Mouse (Mus musculus) heart, embryonic 15.5 days (tissue): ENCODE results near the gene Zfp219. TPM values are rescaled to one million over a fixed set of nuclear protein-coding genes. Genes with fewer than 3 reads are reported as not detected.

ENCODE experiments used
- ATAC-seq: fragments of 200-750 bp; cut with Nextera tagmentation; replicated peaks from 2 replicates; pipeline ENCODE4 v1.8.0; 2017; ENCODE audit warnings: low read depth, moderate TSS enrichment; ENCODE audit not compliant: insufficient number of reproducible peaks, insufficient read depth, low FRiP score
- H3K27ac ChIP-seq: fragments of 300-500 bp; sonication (generic); 2 replicates; pipeline ENCODE4 v1.5.1; 2015; ENCODE audit warnings: mild to moderate bottlenecking, inconsistent platforms
- H3K27me3 ChIP-seq: fragments of 300-500 bp; sonication (generic); 2 replicates; pipeline ENCODE4 v1.6.1; 2015; ENCODE audit warnings: inconsistent platforms
- H3K36me3 ChIP-seq: fragments of 300-500 bp; sonication (generic); 2 replicates; pipeline ENCODE4 v1.6.1; 2015; ENCODE audit warnings: mild to moderate bottlenecking, inconsistent platforms
- H3K4me1 ChIP-seq: fragments of 300-500 bp; sonication (generic); replicated peaks from 2 replicates; pipeline ENCODE4 v1.6.1; 2015; ENCODE audit warnings: inconsistent platforms
- H3K4me2 ChIP-seq: fragments of 300-500 bp; sonication (generic); 2 replicates; pipeline ENCODE4 v1.6.1; 2015; ENCODE audit warnings: inconsistent platforms, mild to moderate bottlenecking, moderate library complexity
- H3K4me3 ChIP-seq: fragments of 300-500 bp; sonication (generic); 2 replicates; pipeline ENCODE4 v1.5.1; 2015; ENCODE audit warnings: mild to moderate bottlenecking, inconsistent platforms
- H3K9ac ChIP-seq: fragments of 300-500 bp; sonication (generic); 2 replicates; pipeline ENCODE4 v1.6.1; 2015; ENCODE audit warnings: mild to moderate bottlenecking, inconsistent platforms
- H3K9me3 ChIP-seq: fragments of 300-500 bp; sonication (generic); replicated peaks from 2 replicates; pipeline ENCODE4 v1.6.1; 2016; ENCODE audit warnings: inconsistent platforms
- WGBS: fragments of 180-500 bp; shearing (Covaris S2); methylation state at CpG from one replicate; pipeline ENCODE4 v1.1.7; 2015; ENCODE audit warnings: mixed read lengths; 5-methylcytosine and 5-hydroxymethylcytosine counted together
- polyA plus RNA-seq: library from polyadenylated mRNA; unstranded; fragments of >200 nt; fragmentation: Nextera tagmentation; extraction: Ambion mirVana; gene quantifications from 2 replicates; pipeline ENCODE4 v1.2.1, GENCODE M21; 2015

Gene Zfp219
- polyA plus RNA-seq, 1 experiment from 2014 or later: 18.1 TPM

DNA sequence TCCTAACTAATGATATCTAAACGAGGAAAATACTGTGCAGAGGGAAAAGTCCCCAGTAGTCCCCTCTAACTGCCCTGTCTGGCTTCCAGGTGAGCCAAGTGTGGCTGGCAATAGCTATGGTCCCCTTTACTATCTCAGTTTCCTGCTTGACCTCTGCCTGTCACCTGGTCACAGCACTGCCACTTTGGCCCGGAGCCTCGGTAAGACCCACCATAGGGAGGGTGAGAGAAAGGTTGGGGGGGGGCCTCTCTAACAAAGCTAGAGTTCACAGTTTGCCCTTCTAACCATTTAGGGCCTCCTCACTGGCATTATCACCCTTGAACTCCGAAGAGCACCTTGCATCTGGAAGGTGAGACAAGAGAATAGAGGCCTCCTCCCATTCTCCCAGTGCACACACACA lies 2.9 kb downstream of the Zfp219 start:
- peaks cover 50% of the 10 kb centered on the region for H3K4me1 ChIP-seq
- no peak overlapping the region for H3K4me3 ChIP-seq
- WGBS: 67% methylated on average over 4 of the region's 4 CpGs
- H3K27ac ChIP-seq: no peak overlapping the region
- H3K27me3 ChIP-seq: no peaks in the 10 kb centered on the region
- no peaks in the 10 kb centered on the region for H3K36me3 ChIP-seq
- no peak for ATAC-seq
- no peak overlapping the region for H3K9ac ChIP-seq
- H3K4me2 ChIP-seq: no peak overlapping the region
- H3K9me3 ChIP-seq: no peaks in the 10 kb centered on the region

DNA sequence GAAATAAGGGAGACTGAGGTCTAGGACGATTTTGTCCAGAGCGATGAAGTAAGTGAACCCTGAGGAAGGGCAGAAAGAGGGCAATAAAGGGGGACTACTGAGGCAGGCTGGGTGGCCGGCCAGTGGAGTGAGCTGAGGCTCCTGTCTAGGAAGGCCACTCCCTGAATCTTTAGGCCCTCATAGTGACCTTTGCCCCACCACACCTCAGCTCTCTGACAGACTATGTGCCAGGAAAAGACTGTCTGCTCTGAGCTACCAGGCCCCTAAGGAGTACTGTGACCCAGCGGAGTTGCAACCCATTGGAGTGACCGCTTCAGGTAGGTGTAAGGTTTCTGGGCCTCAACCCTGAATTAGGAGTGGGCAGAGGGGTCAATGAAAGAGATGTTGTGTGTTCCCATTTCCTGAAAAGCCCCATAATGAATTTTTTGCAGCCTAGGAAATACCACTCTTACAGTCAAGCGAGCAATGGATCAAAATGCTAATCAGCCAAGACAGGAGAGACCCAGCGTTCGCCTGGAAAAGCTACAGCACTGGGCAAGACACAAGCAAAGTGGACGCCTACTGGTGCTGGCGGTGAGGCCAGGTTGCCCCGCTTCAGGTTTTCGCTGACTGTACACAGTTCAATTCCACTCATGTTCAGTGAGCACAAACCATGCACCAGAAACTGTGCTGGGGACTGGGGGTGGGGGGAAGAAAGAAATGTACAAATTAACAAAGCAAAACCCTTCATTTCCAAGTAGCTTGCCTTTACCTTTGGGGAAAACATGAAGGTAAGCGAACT lies 3.7 kb downstream of the Zfp219 start:
- H3K9me3 ChIP-seq: no peaks in the 10 kb centered on the region
- no peaks in the 10 kb centered on the region for H3K27me3 ChIP-seq
- H3K36me3 ChIP-seq: no peaks in the 10 kb centered on the region
- no peak overlapping the region for H3K9ac ChIP-seq
- H3K4me1 ChIP-seq: peaks cover 49% of the 10 kb centered on the region
- no peak overlapping the region for H3K4me2 ChIP-seq
- H3K4me3 ChIP-seq: no peak overlapping the region
- 87% methylated on average over 13 of the region's 13 CpGs for WGBS
- no peak for ATAC-seq
- no peak overlapping the region for H3K27ac ChIP-seq

DNA sequence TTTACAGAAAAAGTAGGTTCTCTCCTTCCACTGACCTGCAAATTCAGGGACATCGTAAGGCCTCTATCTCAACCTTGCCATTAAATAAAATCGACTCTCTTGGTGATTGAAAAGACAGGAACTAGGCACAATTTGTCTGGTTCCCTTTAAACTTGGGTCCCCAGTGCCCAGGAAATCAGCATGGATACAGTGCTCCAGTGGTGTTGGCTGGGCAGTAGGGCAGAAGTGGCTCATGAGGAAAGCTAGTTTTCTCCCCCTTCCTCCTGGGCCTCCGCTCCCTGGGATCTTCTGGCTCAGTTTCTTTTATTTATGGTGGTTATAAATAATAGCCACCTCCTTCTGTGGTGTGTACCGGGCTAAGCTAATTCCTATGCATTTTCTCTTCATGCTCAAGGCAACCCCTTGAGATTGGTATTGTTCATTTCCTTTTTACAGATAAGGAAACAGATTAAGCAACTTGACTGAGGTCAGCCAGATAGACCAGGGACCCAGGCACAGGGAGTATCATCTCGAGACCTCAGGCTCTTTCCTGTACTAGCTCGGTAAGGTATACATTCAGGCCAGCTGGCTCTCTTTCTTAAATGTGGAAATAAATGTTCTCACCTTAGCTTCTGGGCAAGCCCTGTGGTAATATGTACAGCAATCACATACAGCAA lies 5.0 kb downstream of the Zfp219 start, which contains the start of gene Tmem253:
TSS of gene Tmem253 (plus strand) at position 214 of the 656 bp plus-strand sequence.
- H3K4me3 ChIP-seq: peak within 1 kb of the TSS; percentile 70
- 25% methylated on average over 6 of the region's 6 CpGs for WGBS
- H3K4me2 ChIP-seq: peak within 1 kb of the TSS; percentile 70
- H3K27me3 ChIP-seq: no peaks in the 10 kb centered on the region
- no peaks in the 10 kb centered on the region for H3K36me3 ChIP-seq
- no peaks in the 10 kb centered on the region for H3K9me3 ChIP-seq
- H3K9ac ChIP-seq: peak within 1 kb of the TSS; percentile 79
- ATAC-seq: no peak
- H3K27ac ChIP-seq: peak within 1 kb of the TSS; percentile 98
- H3K4me1 ChIP-seq: peaks cover 50% of the 10 kb centered on the region

DNA sequence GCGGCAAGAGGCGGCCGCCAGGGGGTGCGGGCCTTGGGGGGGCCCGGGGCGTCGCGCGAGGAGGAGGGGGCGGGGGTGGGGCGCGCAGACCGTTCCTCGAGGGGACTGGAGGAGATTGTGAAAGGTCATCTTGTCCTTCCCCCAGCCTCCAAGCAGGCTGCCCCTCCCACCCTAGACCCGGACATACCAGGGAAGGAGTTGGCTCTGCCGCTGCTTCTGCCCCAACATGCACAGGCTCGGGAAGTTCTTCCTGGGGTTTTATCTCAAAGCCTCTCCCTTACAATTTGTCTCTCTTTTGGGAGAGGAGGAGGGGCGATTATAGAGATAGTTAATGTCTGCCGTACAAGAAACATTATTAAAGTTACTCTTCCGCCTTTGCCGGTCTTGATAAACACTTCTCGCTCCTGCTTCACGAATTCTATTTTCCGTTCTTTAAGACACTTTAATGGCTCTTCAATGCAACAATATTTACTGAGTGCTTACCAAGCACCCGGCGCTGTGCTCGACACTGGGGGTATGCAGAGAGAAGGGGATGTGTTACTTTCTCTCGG lies 5.7 kb downstream of the Zfp219 start:
- ATAC-seq: peak; percentile 66
- WGBS: 0% methylated on average over 19 of the region's 28 CpGs

DNA sequence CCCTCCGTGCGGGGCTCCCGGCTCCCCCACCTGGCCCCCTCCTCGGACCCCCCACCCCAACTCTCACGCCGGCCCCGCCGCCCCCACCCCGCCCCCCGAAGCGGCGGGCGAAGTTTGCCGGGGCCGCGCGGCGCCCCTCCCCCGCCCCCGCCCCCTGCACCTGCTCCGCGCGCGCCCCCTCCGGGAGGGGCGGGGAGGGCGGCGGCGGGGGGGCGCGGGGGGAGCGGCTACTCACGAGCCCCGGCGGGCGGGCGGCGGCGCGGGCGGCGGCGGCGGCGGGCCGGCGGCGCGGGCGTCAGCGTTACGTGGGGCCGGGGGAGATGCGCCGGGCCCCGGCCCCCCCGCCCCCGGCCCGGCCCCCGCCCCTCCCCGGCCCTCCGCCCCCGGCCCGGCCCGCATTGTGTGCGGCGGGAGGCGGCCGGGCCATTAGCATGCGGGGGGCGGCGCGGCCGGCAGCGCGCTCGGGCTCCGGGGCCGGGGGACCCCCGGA lies 6.2 kb downstream of the Zfp219 start:
- Histone ChIP-seq H3K4me2 (peak overlapping the region; percentile 70), H3K36me3 (peaks cover under 1% of the 10 kb centered on the region), H3K27ac (peak overlapping the region; percentile 98), H3K9ac (peak overlapping the region; percentile 79), H3K9me3 (no peaks in the 10 kb centered on the region), H3K4me3 (peak overlapping the region; percentile 70), H3K4me1 (peaks cover 61% of the 10 kb centered on the region), H3K27me3 (no peaks in the 10 kb centered on the region)
- ATAC-seq: peak; percentile 74
- WGBS: 4% methylated on average over 22 of the region's 80 CpGs

More for the DNA sequence above, 5.7 kb downstream of the Zfp219 start:
- Histone ChIP-seq H3K27me3 (no peaks in the 10 kb centered on the region), H3K4me1 (peaks cover 57% of the 10 kb centered on the region), H3K9me3 (no peaks in the 10 kb centered on the region), H3K9ac (peak overlapping the region; percentile 79), H3K4me2 (peak overlapping the region; percentile 70), H3K27ac (peak overlapping the region; percentile 98), H3K36me3 (no peaks in the 10 kb centered on the region), H3K4me3 (peak overlapping the region; percentile 70)

DNA sequence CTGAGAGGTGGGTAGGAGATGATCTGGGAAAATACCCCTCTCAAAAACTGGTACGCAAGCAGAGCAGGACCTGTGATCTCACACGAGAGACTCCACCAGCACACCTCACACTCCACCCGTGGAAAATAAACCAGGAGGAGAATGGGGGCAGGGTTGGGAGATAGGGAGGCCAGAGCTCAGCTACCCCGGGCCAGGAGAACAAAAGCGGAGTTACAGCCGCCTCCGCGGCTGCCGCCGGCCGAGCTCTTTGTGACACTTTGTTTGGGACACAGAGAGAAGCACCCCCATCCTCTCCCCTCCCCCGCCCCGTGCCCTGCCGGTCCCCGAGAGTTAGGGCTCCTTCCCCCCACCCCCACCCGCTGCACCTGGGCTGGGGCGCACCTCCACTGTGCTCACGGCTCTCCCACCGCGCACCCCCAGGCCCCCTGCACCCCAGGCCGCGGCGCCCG lies 6.7 kb downstream of the Zfp219 start:
- no peaks in the 10 kb centered on the region for H3K9me3 ChIP-seq
- H3K9ac ChIP-seq: peak overlapping the region; percentile 79
- WGBS: under 1% methylated on average over 24 of the region's 24 CpGs
- H3K4me2 ChIP-seq: peak overlapping the region; percentile 70
- peaks cover 4% of the 10 kb centered on the region for H3K36me3 ChIP-seq
- H3K27ac ChIP-seq: peak overlapping the region; percentile 98
- no peaks in the 10 kb centered on the region for H3K27me3 ChIP-seq
- peak; percentile 33 for ATAC-seq
- peaks cover 61% of the 10 kb centered on the region for H3K4me1 ChIP-seq
- peak overlapping the region; percentile 70 for H3K4me3 ChIP-seq

DNA sequence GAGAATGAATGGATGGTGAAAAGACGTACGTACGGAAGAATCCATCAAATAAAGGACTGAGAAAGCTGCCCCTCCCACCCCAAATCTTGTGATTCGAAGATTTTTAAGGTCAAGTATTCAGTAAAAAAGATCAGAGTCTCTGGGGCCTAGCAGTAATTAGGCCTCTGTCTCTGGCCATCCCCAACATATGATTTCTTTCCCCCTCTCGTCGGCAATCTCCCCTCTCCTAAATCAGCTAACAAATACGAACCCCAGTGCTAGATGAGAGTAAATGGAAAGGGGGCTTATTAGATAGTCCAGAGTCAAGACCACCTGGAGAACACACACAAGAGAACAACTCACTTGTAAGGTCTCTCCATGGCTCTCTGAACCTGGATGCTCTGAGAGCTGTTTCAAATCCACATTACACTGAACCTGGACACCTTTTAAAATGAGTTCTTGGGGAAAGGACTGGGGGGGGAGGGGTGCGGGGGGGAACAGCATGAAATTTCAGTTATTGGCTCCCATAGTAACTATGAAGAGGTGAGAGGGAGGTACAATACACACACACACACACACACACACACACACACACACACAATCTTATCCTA lies 7.4 kb downstream of the Zfp219 start:
- no peaks in the 10 kb centered on the region for H3K9me3 ChIP-seq
- WGBS: 70% methylated on average over 8 of the region's 8 CpGs
- peak overlapping the region; percentile 70 for H3K4me2 ChIP-seq
- H3K36me3 ChIP-seq: peaks cover 11% of the 10 kb centered on the region
- no peak for ATAC-seq
- peak overlapping the region; percentile 70 for H3K4me3 ChIP-seq
- H3K27ac ChIP-seq: peak overlapping the region; percentile 98
- H3K4me1 ChIP-seq: peaks cover 63% of the 10 kb centered on the region
- peak overlapping the region; percentile 79 for H3K9ac ChIP-seq
- no peaks in the 10 kb centered on the region for H3K27me3 ChIP-seq

DNA sequence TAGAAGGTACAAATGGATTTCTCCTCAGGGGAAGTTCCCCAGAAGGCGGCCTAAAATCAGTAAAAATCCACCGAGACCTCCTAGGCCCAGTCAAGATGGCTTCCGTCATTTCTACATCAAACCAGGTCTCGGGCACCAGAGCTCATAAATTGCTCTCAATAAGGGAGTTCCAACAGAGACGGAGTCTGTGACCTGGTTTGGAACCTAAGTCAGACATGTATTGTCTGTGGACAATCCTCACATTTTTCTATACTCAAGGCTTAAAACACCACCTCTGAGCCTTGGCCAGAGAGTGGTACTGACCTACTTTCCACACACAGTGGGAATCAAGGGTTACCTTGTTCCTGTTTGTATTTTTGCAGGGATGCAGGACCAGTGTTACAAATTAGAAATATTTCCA lies 8.0 kb downstream of the Zfp219 start:
- no peaks in the 10 kb centered on the region for H3K9me3 ChIP-seq
- H3K4me1 ChIP-seq: peaks cover 64% of the 10 kb centered on the region
- WGBS: 84% methylated on average over 5 of the region's 5 CpGs
- no peak overlapping the region for H3K4me3 ChIP-seq
- ATAC-seq: no peak
- H3K27me3 ChIP-seq: no peaks in the 10 kb centered on the region
- H3K9ac ChIP-seq: no peak overlapping the region
- peaks cover 13% of the 10 kb centered on the region for H3K36me3 ChIP-seq
- H3K4me2 ChIP-seq: no peak overlapping the region
- H3K27ac ChIP-seq: 0 out of 2 replicates have a peak overlapping the region, but pooled peaks have one; percentile 26

DNA sequence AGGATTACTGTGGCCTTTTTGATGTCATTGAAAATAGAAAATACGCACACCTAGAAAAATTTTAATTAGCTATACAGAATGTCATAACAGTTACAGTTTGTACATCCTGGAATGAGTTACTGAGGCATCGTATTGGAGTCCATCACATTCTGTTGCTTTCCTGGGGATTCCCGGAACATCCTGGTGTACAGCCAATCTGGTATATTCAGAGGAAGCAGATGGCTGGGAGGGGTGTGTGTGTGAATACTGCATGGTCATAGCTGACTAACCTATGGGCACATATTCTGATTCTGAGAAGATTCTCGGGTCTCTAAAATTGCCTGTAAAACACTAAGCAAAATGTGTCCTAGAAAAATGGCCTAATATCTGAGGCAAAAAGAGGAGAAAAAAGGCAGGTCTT lies 8.4 kb downstream of the Zfp219 start:
- no peak for ATAC-seq
- WGBS: 69% methylated on average over 4 of the region's 4 CpGs
- Histone ChIP-seq H3K9ac (no peak overlapping the region), H3K9me3 (no peaks in the 10 kb centered on the region), H3K36me3 (peaks cover 16% of the 10 kb centered on the region), H3K4me2 (no peak overlapping the region), H3K27me3 (no peaks in the 10 kb centered on the region), H3K27ac (0 out of 2 replicates have a peak overlapping the region, but pooled peaks have one; percentile 26), H3K4me3 (no peak overlapping the region), H3K4me1 (peaks cover 67% of the 10 kb centered on the region)

DNA sequence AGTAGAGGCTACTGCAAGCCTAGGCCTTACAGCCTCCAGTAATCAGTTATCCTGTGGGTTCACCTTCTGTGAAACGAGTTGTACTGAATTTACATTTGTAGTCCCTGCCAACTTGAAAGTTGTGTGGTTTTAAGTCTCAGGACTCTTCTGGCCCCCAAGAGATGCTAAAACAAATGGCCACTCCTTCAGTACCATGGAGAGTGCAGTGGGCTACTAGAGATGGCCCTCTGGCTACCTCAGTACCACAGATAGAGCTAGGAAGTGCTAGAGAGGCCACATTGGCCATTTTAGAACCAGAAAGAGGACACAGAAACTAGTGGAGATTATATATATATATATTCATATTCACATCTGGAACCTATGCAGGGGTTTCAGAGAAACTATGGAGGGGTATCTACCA lies 8.8 kb downstream of the Zfp219 start:
- ATAC-seq: no peak
- WGBS: 61% methylated on average over 1 of the region's 1 CpGs
- H3K4me1 ChIP-seq: peaks cover 70% of the 10 kb centered on the region
- no peaks in the 10 kb centered on the region for H3K27me3 ChIP-seq
- H3K9ac ChIP-seq: no peak overlapping the region
- no peaks in the 10 kb centered on the region for H3K9me3 ChIP-seq
- H3K27ac ChIP-seq: no peak overlapping the region
- peaks cover 20% of the 10 kb centered on the region for H3K36me3 ChIP-seq
- H3K4me2 ChIP-seq: no peak overlapping the region
- no peak overlapping the region for H3K4me3 ChIP-seq
